Mouse (Mus musculus) kidney, adult 18-20 months (tissue): ENCODE results near the gene Irf2bpl.

Experiments used
- DNase-seq: peaks from one replicate; pipeline ENCODE4 v3.0.0; 2021

Irf2bpl gene

DNA sequence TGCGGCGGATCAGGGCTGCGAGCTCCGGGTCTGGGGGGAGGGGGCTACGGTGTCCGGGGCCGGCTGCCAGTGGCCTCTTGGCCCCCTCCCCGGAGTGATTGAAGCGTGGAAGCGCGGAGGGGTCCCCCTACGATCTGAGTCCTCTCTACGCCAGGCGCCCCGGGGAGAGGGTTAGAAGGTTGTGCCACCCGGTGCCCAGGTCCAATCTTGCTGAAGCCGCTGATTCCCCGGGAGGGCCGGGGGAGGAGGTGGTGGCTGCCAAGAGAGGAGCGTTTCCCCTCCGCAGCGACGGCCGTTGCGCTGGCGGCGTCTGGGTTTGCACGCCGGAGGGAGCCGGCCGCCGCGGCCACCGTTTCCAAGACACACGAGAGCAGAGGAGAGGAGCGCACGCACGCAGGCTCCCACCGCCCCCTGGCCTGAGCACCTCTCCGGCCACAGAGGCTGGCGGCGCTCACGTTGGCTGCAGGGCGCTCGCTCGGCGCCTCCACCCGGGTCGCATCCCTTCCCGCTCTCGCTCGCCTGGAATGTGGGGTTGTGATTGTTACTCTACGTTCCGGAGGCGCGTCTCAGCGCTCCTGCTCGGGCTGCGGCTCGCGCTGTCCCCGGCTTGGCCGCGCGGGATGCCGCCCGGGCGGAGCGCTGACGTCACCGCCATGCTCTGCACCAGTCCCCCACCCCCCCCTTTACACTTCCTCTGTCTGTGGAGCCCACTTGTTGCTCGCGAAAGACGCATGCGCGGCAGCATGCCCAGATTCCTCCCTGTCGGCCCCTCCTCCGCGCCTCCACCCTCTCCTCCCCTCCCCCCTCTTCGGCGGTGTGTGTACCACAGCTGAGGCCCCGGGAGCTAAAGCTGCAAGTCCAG is at the start of gene Irf2bpl:
Gene Irf2bpl (minus strand): TSS at position 602 of the 862 bp plus-strand sequence.
- DNase-seq = peak; percentile 99

DNA sequence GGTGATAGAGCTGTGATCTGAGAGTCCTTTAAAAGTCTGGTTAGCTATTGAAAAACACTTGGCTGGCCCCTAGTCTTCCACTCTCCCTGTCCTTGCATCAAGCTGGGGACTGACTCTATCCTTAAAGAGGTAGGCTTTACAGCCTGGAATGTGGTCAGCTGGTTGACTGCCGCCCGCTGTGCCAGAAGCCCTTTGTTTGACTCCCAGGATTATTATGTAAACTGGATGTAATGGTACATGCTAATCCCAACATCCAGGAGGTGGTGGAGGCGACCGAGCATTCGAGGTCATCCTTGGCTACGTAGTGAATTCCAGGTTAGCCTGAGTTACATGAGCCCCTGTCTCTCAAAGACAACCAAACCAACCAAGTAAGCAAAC is 48.0 kb upstream of the Irf2bpl start:
- DNase-seq = peak; percentile 75

DNA sequence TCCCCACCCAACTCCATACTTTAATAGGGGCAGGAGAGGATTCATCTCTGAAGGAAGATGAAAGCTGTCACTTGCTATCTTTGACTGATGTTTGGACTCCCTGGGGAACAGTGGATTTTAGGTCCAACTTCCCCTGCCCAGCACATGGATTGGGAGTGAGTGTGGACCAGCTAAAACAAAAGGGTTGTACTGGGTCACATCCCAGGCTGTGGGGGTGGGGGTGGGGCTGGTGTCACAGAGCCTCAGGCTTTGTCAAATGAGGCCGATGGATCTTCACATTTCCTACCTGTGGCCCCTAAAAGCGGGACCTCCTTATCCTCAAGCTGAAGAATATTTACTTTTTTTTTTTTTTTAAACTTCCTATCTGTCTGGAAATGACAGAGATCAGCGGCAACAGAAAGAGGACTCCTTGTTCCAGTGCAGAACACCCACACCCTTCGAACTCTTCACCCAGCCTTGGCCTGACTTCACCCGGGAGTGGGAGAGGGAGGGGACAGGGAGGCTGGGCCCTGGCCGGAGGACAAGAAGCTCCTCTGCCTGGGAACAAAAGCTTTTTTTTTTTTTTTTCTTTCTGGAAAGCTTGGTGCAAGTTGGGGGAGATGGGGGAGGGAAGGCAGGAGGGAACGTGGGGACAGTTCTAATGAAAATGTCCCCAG is 47.4 kb upstream of the Irf2bpl start:
- DNase-seq = peak; percentile 82

DNA sequence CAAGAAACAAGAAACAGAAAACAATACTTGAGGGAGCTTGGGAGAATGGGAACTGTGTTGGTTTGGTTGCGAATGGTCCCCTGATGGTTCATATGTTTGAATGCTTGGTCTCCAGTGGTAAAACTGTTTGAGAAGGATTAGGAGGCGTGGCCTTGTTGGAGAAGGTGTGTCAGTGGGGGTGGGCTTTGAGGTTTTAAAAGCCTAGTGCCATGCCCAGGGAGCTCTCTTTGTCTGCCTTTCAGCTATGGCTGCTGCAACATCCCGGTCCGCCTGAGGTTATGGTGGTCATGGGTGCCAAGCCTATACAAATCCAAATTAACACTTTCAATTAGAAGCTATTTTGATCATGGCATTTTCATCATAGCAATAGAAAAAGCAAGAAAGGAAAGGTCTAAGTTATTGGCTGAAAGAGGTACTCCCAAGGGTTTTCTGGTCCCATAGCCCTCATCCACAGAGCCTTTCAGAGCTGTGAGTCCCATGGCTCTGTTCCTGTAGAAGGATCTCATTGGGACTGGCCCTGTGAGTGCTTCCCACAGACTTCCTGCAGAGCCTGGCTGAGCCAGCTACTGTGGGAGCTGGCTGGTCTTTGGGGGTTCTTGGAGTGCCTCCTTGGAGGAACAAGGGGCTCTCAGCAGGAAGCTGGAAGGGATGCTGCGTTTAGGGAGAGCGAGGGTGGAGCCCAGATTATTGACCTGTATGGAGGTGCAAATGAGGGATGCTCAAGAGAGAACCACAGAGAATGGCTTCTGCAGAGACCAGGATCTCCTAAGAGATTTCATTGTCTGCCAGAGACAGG is 46.5 kb upstream of the Irf2bpl start:
- no peak for DNase-seq

DNA sequence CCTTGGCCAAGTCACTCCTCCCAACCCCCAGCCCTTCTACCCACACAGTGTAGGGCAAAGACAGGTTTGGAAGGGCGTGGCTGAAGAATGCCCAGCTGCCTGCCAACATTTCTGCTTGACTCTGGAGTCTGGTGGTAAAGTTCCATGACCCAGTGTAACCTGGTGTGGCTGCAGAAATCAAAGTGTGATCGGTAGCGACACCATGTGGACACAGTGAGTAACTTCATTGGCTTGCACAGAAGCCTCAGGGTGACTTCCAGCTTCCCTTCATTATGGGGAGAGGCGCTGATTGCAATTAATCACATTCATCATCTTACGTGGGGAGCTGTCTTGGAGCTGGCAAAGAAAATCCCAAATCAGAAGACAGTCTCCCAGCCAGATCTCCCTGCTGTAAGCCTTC is 39.2 kb upstream of the Irf2bpl start:
- peak; percentile 87 for DNase-seq

DNA sequence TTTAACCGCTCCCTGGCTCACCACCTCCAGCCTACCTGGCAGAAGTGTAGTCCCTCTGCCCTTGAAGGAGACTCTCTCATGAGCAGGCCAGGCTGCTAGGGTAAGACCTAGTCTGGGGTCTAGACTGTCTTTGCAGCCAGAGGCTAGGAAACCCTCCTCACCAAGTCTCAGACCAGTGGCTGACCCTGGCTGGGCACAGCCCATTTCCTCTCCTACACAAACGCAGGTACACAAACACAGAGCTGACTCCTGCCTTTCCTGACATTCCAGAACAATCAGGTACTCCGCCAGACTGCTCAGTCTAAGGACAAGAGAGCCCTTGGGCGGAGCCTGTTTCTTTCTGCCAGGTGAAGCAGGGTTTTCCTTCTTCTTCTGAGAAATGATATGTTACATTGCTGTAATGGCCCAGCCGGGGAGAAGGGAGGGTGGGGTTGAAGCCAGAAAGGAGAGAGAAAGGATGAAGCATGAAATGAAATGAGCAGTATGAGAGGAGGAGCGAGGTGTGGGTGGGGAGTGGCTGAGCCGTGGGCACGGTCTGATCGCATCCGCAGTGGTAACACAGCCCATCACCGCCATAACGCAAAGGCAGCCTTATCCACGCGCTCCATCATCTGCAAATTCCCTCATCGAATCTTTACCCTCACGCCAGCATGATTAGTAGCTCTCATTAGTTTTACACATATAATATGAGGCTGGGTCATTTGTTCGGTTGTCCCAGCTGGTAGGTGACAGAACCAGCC is 34.6 kb upstream of the Irf2bpl start:
- peak; percentile 48 for DNase-seq

DNA sequence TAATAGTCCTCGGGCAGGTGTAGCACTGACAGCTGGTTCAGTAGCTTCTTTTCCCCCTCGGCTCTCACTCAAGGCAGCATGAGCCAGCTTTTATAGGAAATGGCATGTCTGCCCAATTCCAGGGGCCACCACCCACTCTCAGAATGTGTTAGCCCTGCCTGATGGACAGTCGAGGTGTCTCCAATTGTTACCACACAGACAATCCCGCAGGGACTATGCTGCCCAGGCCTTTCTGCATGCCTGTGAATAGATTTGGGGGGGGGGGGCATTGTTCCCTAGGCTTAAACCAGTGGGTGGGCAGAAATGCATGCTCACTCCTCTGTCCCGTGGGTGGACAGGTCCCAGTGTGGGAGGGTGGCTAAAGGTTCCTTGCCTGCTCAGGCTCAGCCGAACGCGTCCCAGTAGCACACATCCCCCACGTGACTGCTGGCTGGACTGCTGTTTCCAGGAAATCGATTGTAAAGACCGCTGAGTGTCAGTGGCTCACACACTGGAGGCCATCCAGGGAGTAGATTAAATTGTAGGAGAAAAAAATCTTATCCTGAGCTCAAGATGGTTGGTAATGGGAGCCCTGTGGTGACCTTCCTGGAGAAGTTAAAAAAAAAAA is 33.9 kb upstream of the Irf2bpl start:
- peak; percentile 59 for DNase-seq

DNA sequence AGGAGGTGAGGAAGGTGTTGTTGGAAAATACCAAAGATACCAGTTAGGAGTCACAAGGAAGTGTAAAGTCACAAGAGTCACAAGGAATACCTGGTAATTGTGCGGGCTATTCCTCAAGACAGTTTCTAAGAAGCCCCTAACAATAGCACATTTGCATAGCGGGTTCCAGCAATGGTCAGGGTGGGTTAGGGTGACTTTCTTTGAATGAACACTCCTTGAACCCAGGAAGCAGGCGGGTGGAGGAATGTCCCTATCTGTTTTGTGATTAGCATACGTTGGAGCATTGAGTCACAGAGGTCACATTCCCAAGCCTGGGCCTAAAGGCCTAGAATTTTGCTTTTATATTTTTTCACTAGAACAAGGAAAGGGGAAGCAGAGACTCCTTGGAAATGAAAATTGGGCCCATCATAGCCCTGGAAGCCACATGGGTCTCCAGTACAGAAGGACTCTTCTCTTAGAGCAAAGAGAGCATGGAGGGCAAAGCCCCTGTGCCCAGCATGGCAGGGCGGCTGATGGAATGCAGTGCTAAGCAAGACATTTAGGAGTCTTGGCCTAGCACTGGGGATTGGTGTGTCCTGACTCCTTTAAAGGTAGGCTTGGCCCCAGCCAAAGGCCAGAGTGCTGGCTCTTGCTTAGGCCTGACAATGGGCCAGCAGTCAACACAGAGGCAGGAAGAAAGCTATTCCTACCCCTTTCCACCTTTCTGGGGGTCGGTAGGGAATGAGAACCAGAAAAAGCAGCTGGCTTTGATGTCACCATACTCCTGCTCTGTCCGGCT is 32.4 kb upstream of the Irf2bpl start:
- DNase-seq = no peak

DNA sequence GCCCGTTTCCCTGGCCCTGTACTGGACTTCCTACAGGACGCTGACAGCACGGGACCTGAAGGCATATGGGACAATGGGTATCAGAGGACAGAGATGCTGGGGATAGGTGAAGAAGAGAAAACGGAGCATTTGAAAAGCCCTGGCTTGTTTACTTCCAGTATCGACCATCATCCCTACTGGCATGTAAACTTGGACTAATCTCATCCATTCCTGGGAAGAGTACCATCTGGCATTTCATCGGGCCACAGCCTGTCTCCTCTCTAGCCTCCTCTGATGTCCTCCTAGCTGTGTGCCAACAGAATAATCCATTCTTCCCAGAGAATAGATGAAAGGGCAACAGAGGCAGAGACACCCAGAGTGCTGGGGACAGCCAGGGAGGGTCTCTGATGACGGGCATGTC is 31.0 kb upstream of the Irf2bpl start:
- no peak for DNase-seq

DNA sequence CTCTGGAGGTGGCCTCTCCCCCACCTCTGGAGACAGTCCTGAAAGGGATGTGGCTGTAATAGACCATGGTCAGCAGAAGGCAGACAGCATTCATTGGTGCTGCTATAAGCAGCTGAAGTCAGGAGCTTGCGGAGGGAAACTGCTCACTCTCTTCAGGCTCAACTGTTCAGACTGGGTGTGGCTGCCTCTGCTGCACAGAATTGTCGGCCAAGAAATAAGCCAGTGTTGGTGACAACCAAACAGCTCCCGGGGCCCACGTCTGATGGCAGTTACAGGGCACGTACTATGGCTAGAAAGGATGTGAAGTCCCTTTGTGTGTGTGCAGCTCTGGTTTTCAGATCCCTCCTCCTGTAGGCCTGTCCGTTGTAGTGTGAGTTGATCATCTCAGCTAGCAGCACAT is 30.2 kb upstream of the Irf2bpl start:
- DNase-seq = no peak

DNA sequence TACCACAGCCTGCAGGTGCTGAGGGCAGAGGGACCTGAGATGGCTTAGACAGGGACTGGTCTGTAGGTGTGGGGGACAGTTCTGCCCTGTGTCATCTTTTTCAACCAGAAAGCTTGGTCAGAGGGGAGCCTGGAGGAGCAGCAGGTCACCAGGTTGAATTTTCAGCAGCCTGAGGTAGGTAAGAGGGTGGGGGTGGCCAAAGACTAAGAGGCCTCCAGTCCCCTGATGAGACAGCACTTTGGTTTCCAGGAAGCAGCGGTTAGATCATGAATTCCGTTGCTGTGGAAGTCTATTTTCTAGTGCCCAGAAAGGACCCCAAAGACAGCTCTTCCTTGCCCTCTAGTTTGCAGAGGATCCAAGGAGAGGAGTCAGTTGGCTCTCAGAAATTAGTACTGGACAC is 29.8 kb upstream of the Irf2bpl start:
- no peak for DNase-seq

DNA sequence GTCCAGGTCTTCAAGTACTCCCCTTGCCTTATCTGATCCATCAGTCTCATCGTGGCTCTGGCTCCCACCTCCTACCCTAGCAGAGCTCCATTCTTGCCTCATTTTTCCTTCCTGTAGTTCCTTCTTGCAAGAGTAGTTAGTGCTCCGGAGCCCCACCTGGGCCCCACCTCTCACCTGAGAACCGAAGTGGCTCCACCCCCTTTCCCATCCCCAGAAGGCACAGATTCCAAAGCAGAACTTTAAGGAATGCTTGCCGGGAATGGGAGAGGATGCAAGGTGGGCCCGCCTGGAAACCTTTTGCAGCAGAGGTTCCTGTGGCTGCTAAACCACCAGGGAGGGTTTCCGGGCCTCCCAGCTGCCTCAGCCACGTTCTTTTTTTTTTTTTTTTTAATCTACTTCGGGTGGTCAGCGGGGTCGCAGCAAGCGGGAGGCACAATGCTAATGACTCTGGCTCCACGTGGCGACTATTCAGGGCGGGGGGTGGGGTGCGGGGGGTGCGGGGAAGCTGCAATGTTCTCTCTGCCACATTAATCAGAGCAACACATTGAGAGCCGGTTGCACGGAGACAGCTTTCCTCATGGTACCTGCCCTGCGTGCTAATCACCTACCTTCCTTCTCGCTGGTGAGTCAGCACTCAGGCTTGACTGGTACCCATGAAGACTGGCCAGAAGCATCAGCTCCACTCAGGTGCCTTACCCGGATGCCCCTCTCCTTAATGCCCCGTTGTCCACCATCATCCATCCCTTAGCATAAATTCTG is 27.9 kb upstream of the Irf2bpl start:
- no peak for DNase-seq

DNA sequence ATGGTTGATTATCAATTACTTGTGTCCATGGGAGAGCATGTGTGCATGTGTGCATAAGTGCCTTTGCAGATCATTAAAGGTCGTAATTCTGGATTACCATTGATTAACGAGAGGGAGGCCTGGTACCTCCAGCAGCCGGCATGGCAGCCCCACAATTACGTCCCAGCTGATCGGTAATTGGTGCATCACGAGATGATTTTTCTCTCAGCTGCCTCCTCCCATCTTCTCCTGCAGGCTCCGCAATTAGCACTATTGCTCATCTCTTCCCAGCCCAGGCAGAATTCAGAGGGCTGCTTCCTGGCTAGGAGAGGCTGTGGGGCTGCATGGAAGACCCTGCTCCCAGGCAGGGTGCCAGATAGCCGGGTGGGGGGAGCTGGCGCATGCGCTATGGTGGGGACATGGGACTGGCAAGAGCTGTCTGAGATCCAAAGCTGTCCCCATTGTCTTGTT is 26.9 kb upstream of the Irf2bpl start:
- DNase-seq = no peak

DNA sequence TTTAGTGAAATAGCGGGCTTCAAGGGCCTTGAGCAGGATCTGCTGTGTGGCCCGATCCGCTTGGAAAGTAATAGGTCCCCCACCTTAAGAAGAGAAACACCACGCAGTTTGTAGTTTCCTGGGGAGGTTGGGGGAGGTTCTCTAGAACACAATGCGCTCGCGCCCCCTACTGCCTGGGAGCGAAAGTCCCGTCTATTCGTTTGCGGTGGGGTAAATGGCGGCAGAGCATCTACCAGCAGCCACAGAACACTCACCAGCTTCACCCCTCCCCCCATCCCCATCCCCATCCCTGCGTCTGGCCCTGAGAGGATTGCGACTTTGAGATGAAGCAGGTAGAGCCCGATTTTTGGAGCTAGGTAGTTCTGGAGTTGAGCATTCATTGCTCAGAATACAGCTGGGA is 21.8 kb upstream of the Irf2bpl start:
- DNase-seq = peak; percentile 89

DNA sequence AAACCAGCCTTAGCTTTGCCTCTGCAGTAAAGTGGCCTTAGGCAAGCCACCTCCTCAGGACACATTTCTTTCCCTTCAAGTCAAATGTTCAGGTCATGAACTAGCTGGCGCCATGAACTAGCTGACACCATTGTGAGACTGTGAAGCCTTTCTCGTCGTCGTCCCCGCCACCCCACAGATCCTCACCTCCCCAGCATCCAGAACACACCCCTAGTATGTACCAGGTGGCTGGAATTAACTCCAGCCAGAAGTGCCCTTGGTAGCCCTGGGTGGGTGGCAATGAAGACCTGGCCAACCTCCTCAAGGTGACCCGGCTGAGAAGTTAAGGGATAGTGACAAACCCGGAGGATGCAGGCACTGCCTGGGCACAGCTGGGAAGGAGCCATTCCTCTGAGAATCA is 21.3 kb upstream of the Irf2bpl start:
- no peak for DNase-seq

DNA sequence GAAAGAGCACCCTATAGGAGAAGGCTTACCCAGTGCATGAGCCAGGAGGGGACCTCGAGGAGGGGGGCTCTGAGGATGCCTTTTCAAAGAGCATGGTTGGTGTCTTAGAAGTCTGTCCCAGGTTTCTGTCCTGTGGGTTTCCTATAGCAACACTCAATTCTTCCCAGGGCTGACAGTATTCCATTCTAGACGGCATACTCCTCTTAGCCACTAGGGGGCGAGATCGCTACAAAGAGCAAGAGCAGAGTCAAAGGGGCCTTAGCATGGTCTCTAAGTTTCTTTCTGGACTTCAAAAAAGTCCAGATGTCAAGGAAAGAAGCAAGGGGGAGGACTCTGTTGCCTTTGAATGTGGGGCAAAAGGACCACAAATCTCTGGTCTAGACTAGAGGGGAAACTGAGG is 20.6 kb upstream of the Irf2bpl start:
- peak; percentile 60 for DNase-seq

DNA sequence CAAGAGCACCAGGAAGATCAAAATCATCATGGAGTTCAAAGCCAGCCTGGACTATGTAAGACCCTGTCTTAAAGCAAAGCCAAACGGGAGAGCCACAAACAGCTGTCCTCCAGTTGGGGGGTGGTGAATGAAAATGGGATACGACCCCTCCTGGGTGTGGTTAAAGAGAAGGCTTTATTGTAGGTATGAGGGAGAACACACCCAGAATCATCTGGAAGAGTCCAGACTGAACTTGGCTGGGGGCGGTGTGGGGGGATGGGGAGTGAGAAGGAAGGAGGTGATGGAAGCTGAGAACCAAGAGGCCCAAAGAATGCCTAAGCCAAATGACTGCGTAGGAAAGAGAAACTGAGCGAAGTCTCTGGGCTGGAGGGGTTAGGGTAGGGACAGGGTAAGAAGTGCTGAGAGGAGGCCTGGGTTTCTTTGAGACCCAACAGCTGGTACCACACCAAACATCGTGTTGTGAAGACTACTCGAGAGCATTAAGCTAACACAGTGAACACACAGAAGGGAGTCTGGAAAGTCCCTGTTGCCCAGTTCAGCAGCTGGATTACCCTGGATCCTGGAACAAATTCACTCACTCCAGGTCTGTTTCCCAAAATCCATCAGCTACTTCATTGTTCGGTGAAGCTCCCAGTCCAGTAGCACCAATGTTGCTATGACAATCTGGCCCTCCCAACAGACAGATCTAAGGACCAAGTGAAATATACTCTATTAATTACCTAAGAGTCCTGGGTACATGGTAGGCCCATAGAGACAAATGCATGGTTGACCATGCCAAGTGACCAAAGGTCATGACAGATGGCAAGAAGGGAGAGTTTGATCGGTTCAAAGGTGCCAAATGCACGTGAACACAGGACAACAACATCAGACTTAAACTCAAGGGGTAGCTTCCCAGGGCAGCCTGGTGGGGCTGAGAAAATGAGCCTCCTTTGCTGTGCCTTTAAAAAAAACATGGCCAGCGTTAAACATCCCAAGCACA is 19.5 kb upstream of the Irf2bpl start:
- peak; percentile 60 for DNase-seq

DNA sequence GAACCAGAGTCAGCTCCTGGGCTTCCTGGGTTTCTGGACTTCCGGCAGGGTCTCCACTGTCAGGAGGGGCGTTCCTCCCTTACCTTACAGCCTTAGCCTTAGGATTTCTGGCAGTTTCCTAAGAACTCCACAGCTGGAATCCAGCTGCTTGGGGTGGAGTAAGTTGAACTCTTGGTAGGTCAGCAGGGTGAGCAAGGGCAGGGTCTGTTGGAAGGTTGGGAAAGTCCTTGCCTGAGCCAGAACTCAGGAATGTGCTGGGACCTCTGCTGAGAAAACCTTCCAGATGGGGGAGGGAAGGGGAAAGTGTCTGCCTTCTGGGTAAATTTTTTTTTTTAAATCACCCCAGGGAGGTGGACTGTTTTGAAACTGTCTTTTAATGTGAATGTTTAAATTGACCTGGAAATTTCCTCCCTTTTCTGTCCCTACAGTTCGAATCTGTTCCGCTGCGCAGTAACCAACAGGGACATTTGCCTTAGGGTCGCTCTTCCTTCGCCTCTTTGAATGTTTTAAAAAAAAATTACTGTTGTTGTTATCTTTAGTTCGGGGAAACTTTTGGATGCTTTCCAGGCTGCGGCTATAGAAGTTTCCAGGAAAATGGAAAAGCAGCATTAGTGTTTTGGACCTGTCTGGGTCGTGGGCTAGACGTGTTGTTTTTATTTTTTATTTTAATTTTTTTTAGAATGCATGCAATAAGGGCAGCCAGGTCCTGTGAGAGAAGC is 15.0 kb upstream of the Irf2bpl start:
- DNase-seq = no peak

DNA sequence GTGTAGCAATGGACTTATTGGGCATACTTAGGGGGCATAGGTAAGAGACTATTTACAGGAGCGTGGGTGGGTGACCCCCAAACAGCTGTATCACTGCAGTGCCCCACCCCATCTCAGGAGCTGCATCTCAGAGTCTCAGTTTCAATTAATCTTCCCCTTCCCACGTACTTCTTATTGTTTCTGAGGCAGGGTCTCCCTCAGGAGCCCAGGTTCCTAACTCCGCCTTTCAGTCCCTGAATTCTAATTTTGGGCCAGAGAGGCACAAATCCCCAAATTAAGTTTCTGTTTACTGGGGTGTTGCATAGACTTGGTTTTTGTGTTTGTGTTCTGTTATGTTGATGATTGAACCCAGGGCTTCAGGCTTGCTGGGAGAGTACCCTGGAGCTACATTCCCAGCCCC is 13.8 kb upstream of the Irf2bpl start:
- DNase-seq = no peak
